Mouse (Mus musculus) thymus, adult 2 months (tissue): ENCODE data around the gene Lcmt1.

Experiments
- CTCF ChIP-seq: fragments of 200-500 bp; IDR thresholded peaks from 2 replicates; pipeline ENCODE4 v1.5.1; 2012; ENCODE audit warnings: mild to moderate bottlenecking, control low read depth, low read length, moderate library complexity, borderline replicate concordance; ENCODE audit not compliant: control insufficient read depth, poor library complexity, insufficient read depth; ENCODE audit errors: extremely low read depth
- POLR2A ChIP-seq: fragments of 200-500 bp; IDR thresholded peaks from 2 replicates; pipeline ENCODE4 v1.6.1; 2012; ENCODE audit warnings: mild to moderate bottlenecking, low read length, control low read depth, moderate library complexity; ENCODE audit not compliant: control insufficient read depth, poor library complexity, insufficient read depth; ENCODE audit errors: extremely low read depth

DNA sequence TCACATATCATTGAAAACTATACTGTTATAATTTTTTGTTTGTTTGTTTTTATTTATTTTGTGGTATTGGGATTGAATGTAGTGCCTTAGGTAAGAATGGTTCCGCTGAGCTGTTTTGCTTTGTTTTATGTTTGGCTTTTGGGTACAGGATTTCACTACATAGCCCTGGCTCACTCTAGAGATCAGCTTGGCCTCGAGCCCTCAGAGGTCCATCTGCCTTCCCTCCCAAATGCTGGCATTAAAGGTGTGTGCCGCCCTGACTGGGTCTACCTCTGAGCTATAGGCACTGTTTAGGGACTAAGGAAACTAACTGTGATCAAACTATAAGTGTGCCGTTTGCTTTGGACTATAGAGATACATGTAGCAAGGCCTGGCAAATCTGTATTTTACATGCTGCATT is 29.7 kb downstream of the Lcmt1 start:
- no peak for TF ChIP-seq POLR2A
- no peak for TF ChIP-seq CTCF
